ENCODE assay signal across 11 mouse cellular contexts in the genomic region with DNA sequence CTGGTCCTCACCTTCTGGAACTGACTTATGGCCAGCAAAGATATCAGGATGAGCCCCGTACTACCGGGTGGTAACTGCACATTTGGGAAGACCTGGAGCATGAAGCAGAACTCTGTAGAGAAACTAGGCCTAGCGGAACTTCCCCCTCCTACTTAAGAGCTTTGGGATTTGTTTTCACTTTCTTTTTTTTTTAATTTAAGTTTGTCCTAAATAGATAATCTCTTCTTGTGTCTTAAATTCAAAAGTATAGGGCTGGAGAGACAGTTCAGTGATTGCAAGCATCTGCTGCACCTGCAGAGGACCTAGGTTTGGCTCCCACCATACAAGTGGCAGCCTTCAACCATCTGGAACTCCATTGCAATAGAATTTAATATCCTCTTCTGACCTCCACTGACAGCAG. TPM values are rescaled to one million over a fixed set of nuclear protein-coding genes. Genes with fewer than 3 reads are reported as not detected.
DNase-seq lines count a peak whose midpoint lies in the region; ATAC-seq and TF ChIP-seq lines count a peak whose summit lies in the region.
"Had no signal": no experiment of that assay in that cellular context is flagged by ENCODE, and none has a peak within 500 bp of the region (broad histone marks: within the 10 kb centered on the region; RNA-seq: fewer than 3 reads in every experiment).

Mecom (minus strand) TSS at position 101 of the 400 bp plus-strand sequence.

- 90% methylated on average over 3 of the region's 3 CpGs for WGBS in lung, postnatal 0 days
- 89% methylated on average over 3 of the region's 3 CpGs for WGBS in neural tube, embryonic 12.5 days

- H3K36me3 ChIP-seq in lung, postnatal 0 days (ENCODE audit: insufficient read depth, low read length), result no peaks in the 10 kb centered on the region
- no peaks in the 10 kb centered on the region for H3K36me3 ChIP-seq in neural tube, embryonic 12.5 days

- no peak for DNase-seq in adrenal gland, postnatal 14 days
- no peak for DNase-seq in adrenal gland, adult 8-10 months
- no peak for DNase-seq in lung, postnatal 0 days (ENCODE audit: low spot score)
- DNase-seq in lung, postnatal 25 days (ENCODE audit: low spot score), result no peak
- no peak for DNase-seq in heart, postnatal 36 days
- no peak for DNase-seq in thymus, postnatal 36 days
- DNase-seq in retina, postnatal 1 day, result no peak
- DNase-seq: cerebellum, postnatal 10 days had no signal

- no peak for TF ChIP-seq CTCF in lung, postnatal 0 days (IDR thresholded peaks at IDR 0.05)

- no peak for TF ChIP-seq EP300 in lung, postnatal 0 days (IDR thresholded peaks at IDR 0.05)

- peak within 1 kb of the TSS; percentile 33 for H3K4me2 ChIP-seq in lung, postnatal 0 days (replicated peaks; ENCODE audit: low read depth, low read length)
- H3K4me2 ChIP-seq in neural tube, embryonic 12.5 days (replicated peaks), result no peak within 1 kb of the TSS
- H3K4me2 ChIP-seq: liver, embryonic 11.5 days had no signal

- intact Hi-C loops in heart, postnatal 36 days (cut with DNase I), result no loop called here

- H3K27me3 ChIP-seq in lung, postnatal 0 days (replicated peaks; ENCODE audit: insufficient read depth, low read length), result no peaks in the 10 kb centered on the region
- no peaks in the 10 kb centered on the region for H3K27me3 ChIP-seq in neural tube, embryonic 12.5 days (replicated peaks)

- no peak within 1 kb of the TSS for H3K9ac ChIP-seq in lung, postnatal 0 days (replicated peaks; ENCODE audit: low read depth)
- no peak within 1 kb of the TSS for H3K9ac ChIP-seq in neural tube, embryonic 12.5 days

- no peak for ATAC-seq in lung, postnatal 0 days
- ATAC-seq in neural tube, embryonic 12.5 days (ENCODE audit: low FRiP score, low read depth), result no peak

- no peak within 1 kb of the TSS for H3K27ac ChIP-seq in lung, postnatal 0 days (ENCODE audit: low read length)
- H3K27ac ChIP-seq in neural tube, embryonic 12.5 days, result no peak within 1 kb of the TSS

- no peaks in the 10 kb centered on the region for H3K9me3 ChIP-seq in lung, postnatal 0 days (ENCODE audit: low read length)
- no peaks in the 10 kb centered on the region for H3K9me3 ChIP-seq in neural tube, embryonic 12.5 days

- H3K4me1 ChIP-seq in lung, postnatal 0 days (ENCODE audit: insufficient read depth, low read depth, low read length), result no peaks in the 10 kb centered on the region; the same call in 1 of the 2 replicates
- no peaks in the 10 kb centered on the region for H3K4me1 ChIP-seq in neural tube, embryonic 12.5 days

- peak within 1 kb of the TSS; percentile 10; the same call in 1 of the 2 replicates for H3K4me3 ChIP-seq in lung, postnatal 0 days (ENCODE audit: low read depth, low read length)
- no peak within 1 kb of the TSS for H3K4me3 ChIP-seq in neural tube, embryonic 12.5 days

RNA-seq across cellular contexts. Expression of gene Mecom, which starts in this region (rescaled TPM):
- total RNA-seq in adrenal gland, postnatal 14 days (2021), result 15.4 and 15.6 TPM in 2 replicates
- total RNA-seq in adrenal gland, adult 8-10 months (2022), result 1 to 10 TPM; 5.9 to 8.9 (median 6.3) TPM
- 22.4 and 29.5 TPM in 2 replicates for polyA plus RNA-seq in lung, postnatal 0 days (2015; fragmentation: Nextera tagmentation; extraction: Ambion mirVana)
- total RNA-seq in heart, postnatal 36 days (2021), result 10 to 100 TPM; 16.9 to 21.6 TPM
- 16.1 and 18.4 TPM in 2 replicates for polyA plus RNA-seq in neural tube, embryonic 12.5 days (2016; fragmentation: Nextera tagmentation; extraction: Ambion mirVana)
- total RNA-seq: neutrophil, adult 5-6 weeks had no signal
